Mouse (Mus musculus) lung, adult 2 months (tissue): ENCODE measurements around the gene Cmss1.
A peak's percentile ranks its signal among the peaks of the same experiment; 100 is the strongest.

Source experiments
- CTCF ChIP-seq: fragments of 200-500 bp; IDR thresholded peaks from 2 replicates; pipeline ENCODE4 v1.5.1; 2011; ENCODE audit warnings: mild to moderate bottlenecking, low read length, control low read depth; ENCODE audit not compliant: insufficient read depth
- POLR2A ChIP-seq: fragments of 200-500 bp; IDR thresholded peaks from 2 replicates; pipeline ENCODE4 v1.6.1; 2011; ENCODE audit warnings: low read depth, mild to moderate bottlenecking, control low read depth, low read length, borderline replicate concordance; ENCODE audit errors: extremely low read depth

DNA sequence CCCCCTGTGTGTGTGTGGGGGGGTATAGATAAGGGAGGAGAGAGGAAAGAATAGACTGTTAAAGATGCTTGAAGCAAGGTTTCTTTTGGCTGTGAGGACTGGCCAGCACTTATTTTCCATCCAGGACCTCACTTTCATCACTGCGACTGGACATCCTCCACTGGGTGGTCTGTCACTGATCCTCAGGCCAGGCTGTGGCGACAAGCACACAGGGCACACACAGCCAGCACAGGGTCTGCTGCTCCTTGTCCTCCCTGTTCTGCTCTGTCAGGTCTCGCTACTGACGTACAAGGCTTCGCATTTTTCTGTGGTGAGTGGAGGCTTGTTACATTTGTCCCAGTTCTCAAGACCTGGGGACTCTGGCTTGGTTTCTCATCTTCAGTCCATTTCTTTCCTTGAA is 187.3 kb downstream of the Cmss1 start:
- TF ChIP-seq POLR2A: peak; percentile 33; the same call in 1 of the 2 replicates
- no peak for TF ChIP-seq CTCF
